Mouse (Mus musculus): ENCODE data around the gene Pex5l.

DNA sequence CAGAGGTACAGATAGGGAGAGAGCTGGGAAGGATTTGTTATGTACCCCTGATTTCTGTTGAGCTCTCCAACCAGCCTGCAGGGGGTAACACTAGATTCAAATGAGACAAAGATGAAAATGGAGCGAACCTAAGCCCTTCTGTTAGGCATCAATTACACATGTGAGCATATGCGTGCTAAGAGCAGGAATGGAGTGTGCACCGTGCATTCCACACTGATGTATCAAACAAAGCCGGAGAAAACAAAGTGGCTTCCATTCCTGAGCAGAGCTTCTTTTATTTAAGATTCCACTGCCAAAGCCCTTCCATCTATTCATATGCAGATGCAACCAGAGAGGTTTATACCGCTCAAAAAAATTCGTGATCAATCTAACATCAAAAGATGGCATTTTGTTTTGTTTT lies 79.5 kb downstream of the Pex5l start:
- TF ChIP-seq CTCF (IDR thresholded peaks at IDR 0.05; ENCODE audit: borderline replicate concordance, control insufficient read depth, extremely low read depth, insufficient read depth, low read length, poor library complexity) (no peak), POLR2A (IDR thresholded peaks at IDR 0.05; ENCODE audit: control insufficient read depth, extremely low read depth, insufficient read depth, low read length, poor library complexity) (no peak)

All from thymus, adult 2 months (tissue).